In genomic region chr7:68065904-68066303, GRCm38 (mm10) we compare ENCODE assay signal across 11 mouse cellular contexts.
DNase-seq lines count a peak whose midpoint lies in the region; ATAC-seq lines count a peak whose summit lies in the region.
"Had no signal": no experiment of that assay in that cellular context is flagged by ENCODE, and none has a peak within 500 bp of the region (broad histone marks: within the 10 kb centered on the region; RNA-seq: fewer than 3 reads in every experiment).

No protein-coding gene starts in this region.

- no peak overlapping the region for H3K27ac ChIP-seq in kidney, embryonic 16.5 days (ENCODE audit: low read length)
- H3K27ac ChIP-seq in lung, embryonic 16.5 days (ENCODE audit: low read length): no peak overlapping the region
- H3K27ac ChIP-seq: embryonic facial prominence, embryonic 13.5 days; midbrain, embryonic 15.5 days had no signal

- ATAC-seq in kidney, embryonic 16.5 days (ENCODE audit: low FRiP score, low TSS enrichment): no peak
- ATAC-seq in lung, embryonic 16.5 days (ENCODE audit: low read depth): 0 out of 2 replicates have a peak, but pooled peaks have one; percentile 23
- ATAC-seq: intestine, embryonic 16.5 days; midbrain, embryonic 15.5 days had no signal

- DNase-seq in kidney, adult 11 months: peak; percentile 57
- DNase-seq in adrenal gland, postnatal 10 days: peak; percentile 71
- DNase-seq in heart, postnatal 14 days: peak; percentile 36 to 49
- no peak for DNase-seq in Muller cell, postnatal 12 days (ENCODE audit: inconsistent ontology term)
- DNase-seq in natural killer cell, adult 2 months (ENCODE audit: low spot score in 2 of 2): no peak
- DNase-seq: thymus, adult 18-20 months had no signal

- no peaks in the 10 kb centered on the region for H3K36me3 ChIP-seq in kidney, embryonic 16.5 days (ENCODE audit: insufficient read depth, low read length)
- no peaks in the 10 kb centered on the region for H3K36me3 ChIP-seq in lung, embryonic 16.5 days (ENCODE audit: control insufficient read depth, insufficient read depth, low read length)
- H3K36me3 ChIP-seq: embryonic facial prominence, embryonic 13.5 days; midbrain, embryonic 15.5 days had no signal

- 59% methylated on average over 6 of the region's 6 CpGs for WGBS in kidney, embryonic 16.5 days
- WGBS in lung, embryonic 16.5 days: 45% methylated on average over 6 of the region's 6 CpGs

- no peak overlapping the region for H3K4me3 ChIP-seq in kidney, embryonic 16.5 days (ENCODE audit: low read length)
- H3K4me3 ChIP-seq in lung, embryonic 16.5 days (ENCODE audit: low read length): no peak overlapping the region
- H3K4me3 ChIP-seq: embryonic facial prominence, embryonic 13.5 days; midbrain, embryonic 15.5 days had no signal

- peaks cover 68% of the 10 kb centered on the region for H3K4me1 ChIP-seq in kidney, embryonic 16.5 days (ENCODE audit: insufficient read depth, low read length)
- H3K4me1 ChIP-seq in lung, embryonic 16.5 days (replicated peaks; ENCODE audit: control insufficient read depth, insufficient read depth, low read length): peaks cover 59% of the 10 kb centered on the region

- intact Hi-C loops in heart, postnatal 14 days (cut with DNase I): loop anchor here (5.0 kb wide), 1 partner anchor 114 kb away; the partner anchor contains the start of gene Igf1r

- no peak overlapping the region for H3K9ac ChIP-seq in kidney, embryonic 16.5 days (replicated peaks; ENCODE audit: low read length)
- no peak overlapping the region for H3K9ac ChIP-seq in lung, embryonic 16.5 days (ENCODE audit: low read length)
- H3K9ac ChIP-seq: embryonic facial prominence, embryonic 13.5 days; midbrain, embryonic 15.5 days had no signal

- no peaks in the 10 kb centered on the region for H3K27me3 ChIP-seq in kidney, embryonic 16.5 days (ENCODE audit: insufficient read depth, low read length)
- H3K27me3 ChIP-seq in lung, embryonic 16.5 days (ENCODE audit: control insufficient read depth, insufficient read depth, low read depth, low read length): no peaks in the 10 kb centered on the region
- H3K27me3 ChIP-seq: embryonic facial prominence, embryonic 13.5 days; midbrain, embryonic 15.5 days had no signal

- H3K4me2 ChIP-seq in kidney, embryonic 16.5 days (replicated peaks; ENCODE audit: low read depth, low read length): no peak overlapping the region
- H3K4me2 ChIP-seq in lung, embryonic 16.5 days (ENCODE audit: low read depth, low read length): no peak overlapping the region
- H3K4me2 ChIP-seq: embryonic facial prominence, embryonic 13.5 days; midbrain, embryonic 15.5 days had no signal

- H3K9me3 ChIP-seq in kidney, embryonic 16.5 days (ENCODE audit: low read length): no peaks in the 10 kb centered on the region
- H3K9me3 ChIP-seq in lung, embryonic 16.5 days (ENCODE audit: control insufficient read depth, low read length): no peaks in the 10 kb centered on the region
- H3K9me3 ChIP-seq: embryonic facial prominence, embryonic 13.5 days; midbrain, embryonic 15.5 days had no signal

Comparison
In these comparisons a context has a peak if more than half of its experiments do, and no peak if none do; other contexts are left out.
1. DNase-seq: peak in kidney, adult 11 months (single experiment), adrenal gland, postnatal 10 days (single experiment) and heart, postnatal 14 days (2 of 2); none in Muller cell, postnatal 12 days (single experiment) and natural killer cell, adult 2 months (0 of 2).